Mouse (Mus musculus): ENCODE results near the gene Golph3. TPM values are rescaled to one million over a fixed set of nuclear protein-coding genes. Genes with fewer than 3 reads are reported as not detected.

The Golph3 gene
- polyA plus RNA-seq, 1 experiment from 2014 or later = 111 TPM

GRCm38 (mm10) chr15:12355261-12355660 lies 34.0 kb downstream of the Golph3 start:
- H3K4me1 ChIP-seq (ENCODE audit: control insufficient read depth, insufficient read depth, low read length) = no peaks in the 10 kb centered on the region
- ATAC-seq (ENCODE audit: insufficient number of reproducible peaks, low FRiP score, low TSS enrichment, low read depth) = no peak
- WGBS = 93% methylated on average over 6 of the region's 6 CpGs
- no peak overlapping the region for H3K27ac ChIP-seq (replicated peaks; ENCODE audit: low read depth, low read length)
- H3K9ac ChIP-seq (ENCODE audit: low read length) = no peak overlapping the region
- H3K4me3 ChIP-seq (ENCODE audit: low read depth, low read length) = no peak overlapping the region
- no peaks in the 10 kb centered on the region for H3K27me3 ChIP-seq (ENCODE audit: control insufficient read depth, insufficient read depth, low read length)
- 0 out of 2 replicates have a peak, but pooled peaks cover 2% of the 10 kb centered on the region for H3K36me3 ChIP-seq (ENCODE audit: control insufficient read depth, insufficient read depth, low read length)
- no peaks in the 10 kb centered on the region for H3K9me3 ChIP-seq (ENCODE audit: control insufficient read depth, low read length)
- no peak overlapping the region for H3K4me2 ChIP-seq (ENCODE audit: low read depth, severe bottlenecking)
- no peak for DNase-seq (ENCODE audit: low spot score)

GRCm38 (mm10) chr15:12355907-12356306 lies 34.7 kb downstream of the Golph3 start:
- ATAC-seq (ENCODE audit: insufficient number of reproducible peaks, low FRiP score, low TSS enrichment, low read depth) (no peak), DNase-seq (ENCODE audit: low spot score) (no peak)
- WGBS = 86% methylated on average over 7 of the region's 7 CpGs
- 0 out of 2 replicates have a peak, but pooled peaks cover 2% of the 10 kb centered on the region for H3K36me3 ChIP-seq (ENCODE audit: control insufficient read depth, insufficient read depth, low read length)
- H3K9ac ChIP-seq (ENCODE audit: low read length) = no peak overlapping the region
- no peaks in the 10 kb centered on the region for H3K4me1 ChIP-seq (ENCODE audit: control insufficient read depth, insufficient read depth, low read length)
- H3K27me3 ChIP-seq (ENCODE audit: control insufficient read depth, insufficient read depth, low read length) = no peaks in the 10 kb centered on the region
- no peak overlapping the region for H3K4me3 ChIP-seq (ENCODE audit: low read depth, low read length)
- H3K4me2 ChIP-seq (ENCODE audit: low read depth, severe bottlenecking) = no peak overlapping the region
- no peaks in the 10 kb centered on the region for H3K9me3 ChIP-seq (ENCODE audit: control insufficient read depth, low read length)
- no peak overlapping the region for H3K27ac ChIP-seq (replicated peaks; ENCODE audit: low read depth, low read length)

- no peak overlapping the region for H3K4me3 ChIP-seq (ENCODE audit: low read depth, low read length)
- no peak for DNase-seq (ENCODE audit: low spot score)
- H3K36me3 ChIP-seq (ENCODE audit: control insufficient read depth, insufficient read depth, low read length) = 0 out of 2 replicates have a peak, but pooled peaks cover 2% of the 10 kb centered on the region
- no peak overlapping the region for H3K27ac ChIP-seq (replicated peaks; ENCODE audit: low read depth, low read length)
- no peak overlapping the region for H3K9ac ChIP-seq (ENCODE audit: low read length)
- H3K4me2 ChIP-seq (ENCODE audit: low read depth, severe bottlenecking) = no peak overlapping the region
- ATAC-seq (ENCODE audit: insufficient number of reproducible peaks, low FRiP score, low TSS enrichment, low read depth) = no peak
- H3K9me3 ChIP-seq (ENCODE audit: control insufficient read depth, low read length) = no peaks in the 10 kb centered on the region
- H3K27me3 ChIP-seq (ENCODE audit: control insufficient read depth, insufficient read depth, low read length) = no peaks in the 10 kb centered on the region
- H3K4me1 ChIP-seq (ENCODE audit: control insufficient read depth, insufficient read depth, low read length) = no peaks in the 10 kb centered on the region
These were observed 36.2 kb downstream of the Golph3 start for GRCm38 (mm10) chr15:12357459-12357858.

GRCm38 (mm10) chr15:12358384-12358783 lies 37.1 kb downstream of the Golph3 start:
- 95% methylated on average over 5 of the region's 5 CpGs for WGBS
- Histone ChIP-seq H3K9me3 (ENCODE audit: control insufficient read depth, low read length) (no peaks in the 10 kb centered on the region), H3K4me3 (ENCODE audit: low read depth, low read length) (no peak overlapping the region), H3K27ac (replicated peaks; ENCODE audit: low read depth, low read length) (no peak overlapping the region), H3K4me1 (ENCODE audit: control insufficient read depth, insufficient read depth, low read length) (no peaks in the 10 kb centered on the region), H3K27me3 (ENCODE audit: control insufficient read depth, insufficient read depth, low read length) (no peaks in the 10 kb centered on the region), H3K4me2 (ENCODE audit: low read depth, severe bottlenecking) (no peak overlapping the region), H3K36me3 (ENCODE audit: control insufficient read depth, insufficient read depth, low read length) (no peaks in the 10 kb centered on the region), H3K9ac (ENCODE audit: low read length) (no peak overlapping the region)
- no peak for DNase-seq (ENCODE audit: low spot score)
- no peak for ATAC-seq (ENCODE audit: insufficient number of reproducible peaks, low FRiP score, low TSS enrichment, low read depth)

- no peak for ATAC-seq (ENCODE audit: insufficient number of reproducible peaks, low FRiP score, low TSS enrichment, low read depth)
- DNase-seq (ENCODE audit: low spot score) = no peak
- Histone ChIP-seq H3K27ac (replicated peaks; ENCODE audit: low read depth, low read length) (no peak overlapping the region), H3K9ac (ENCODE audit: low read length) (no peak overlapping the region), H3K4me3 (ENCODE audit: low read depth, low read length) (no peak overlapping the region), H3K27me3 (ENCODE audit: control insufficient read depth, insufficient read depth, low read length) (no peaks in the 10 kb centered on the region), H3K4me2 (ENCODE audit: low read depth, severe bottlenecking) (no peak overlapping the region), H3K4me1 (ENCODE audit: control insufficient read depth, insufficient read depth, low read length) (no peaks in the 10 kb centered on the region), H3K9me3 (ENCODE audit: control insufficient read depth, low read length) (no peaks in the 10 kb centered on the region), H3K36me3 (ENCODE audit: control insufficient read depth, insufficient read depth, low read length) (no peaks in the 10 kb centered on the region)
- WGBS = 70% methylated on average over 19 of the region's 19 CpGs
These were observed 39.4 kb downstream of the Golph3 start for GRCm38 (mm10) chr15:12360519-12361212.

GRCm38 (mm10) chr15:12362001-12362700 lies 40.9 kb downstream of the Golph3 start:
- H3K4me2 ChIP-seq (ENCODE audit: low read depth, severe bottlenecking) = no peak overlapping the region
- H3K27ac ChIP-seq (replicated peaks; ENCODE audit: low read depth, low read length) = no peak overlapping the region
- 91% methylated on average over 14 of the region's 14 CpGs for whole genome bisulfite sequencing
- no peaks in the 10 kb centered on the region for H3K4me1 ChIP-seq (ENCODE audit: control insufficient read depth, insufficient read depth, low read length)
- H3K4me3 ChIP-seq (ENCODE audit: low read depth, low read length) = no peak overlapping the region
- DNase-seq (ENCODE audit: low spot score) (no peak), ATAC-seq (ENCODE audit: insufficient number of reproducible peaks, low FRiP score, low TSS enrichment, low read depth) (no peak)
- H3K36me3 ChIP-seq (ENCODE audit: control insufficient read depth, insufficient read depth, low read length) = no peaks in the 10 kb centered on the region
- no peaks in the 10 kb centered on the region for H3K27me3 ChIP-seq (ENCODE audit: control insufficient read depth, insufficient read depth, low read length)
- H3K9me3 ChIP-seq (ENCODE audit: control insufficient read depth, low read length) = no peaks in the 10 kb centered on the region
- H3K9ac ChIP-seq (ENCODE audit: low read length) = no peak overlapping the region

GRCm38 (mm10) chr15:12362701-12363040 lies 41.4 kb downstream of the Golph3 start:
- H3K4me3 ChIP-seq (ENCODE audit: low read depth, low read length) = no peak overlapping the region
- H3K27me3 ChIP-seq (ENCODE audit: control insufficient read depth, insufficient read depth, low read length) = no peaks in the 10 kb centered on the region
- no peaks in the 10 kb centered on the region for H3K9me3 ChIP-seq (ENCODE audit: control insufficient read depth, low read length)
- H3K4me1 ChIP-seq (ENCODE audit: control insufficient read depth, insufficient read depth, low read length) = no peaks in the 10 kb centered on the region
- ATAC-seq (ENCODE audit: insufficient number of reproducible peaks, low FRiP score, low TSS enrichment, low read depth) (no peak), DNase-seq (ENCODE audit: low spot score) (no peak)
- WGBS = 89% methylated on average over 6 of the region's 6 CpGs
- no peak overlapping the region for H3K9ac ChIP-seq (ENCODE audit: low read length)
- H3K36me3 ChIP-seq (ENCODE audit: control insufficient read depth, insufficient read depth, low read length) = no peaks in the 10 kb centered on the region
- no peak overlapping the region for H3K27ac ChIP-seq (replicated peaks; ENCODE audit: low read depth, low read length)
- no peak overlapping the region for H3K4me2 ChIP-seq (ENCODE audit: low read depth, severe bottlenecking)

GRCm38 (mm10) chr15:12364096-12364495 lies 42.8 kb downstream of the Golph3 start:
- no peaks in the 10 kb centered on the region for H3K4me1 ChIP-seq (ENCODE audit: control insufficient read depth, insufficient read depth, low read length)
- no peak for DNase-seq (ENCODE audit: low spot score)
- no peak overlapping the region for H3K9ac ChIP-seq (ENCODE audit: low read length)
- H3K27ac ChIP-seq (replicated peaks; ENCODE audit: low read depth, low read length) = no peak overlapping the region
- WGBS = 88% methylated on average over 4 of the region's 4 CpGs
- no peaks in the 10 kb centered on the region for H3K36me3 ChIP-seq (ENCODE audit: control insufficient read depth, insufficient read depth, low read length)
- no peak overlapping the region for H3K4me3 ChIP-seq (ENCODE audit: low read depth, low read length)
- no peaks in the 10 kb centered on the region for H3K27me3 ChIP-seq (ENCODE audit: control insufficient read depth, insufficient read depth, low read length)
- ATAC-seq (ENCODE audit: insufficient number of reproducible peaks, low FRiP score, low TSS enrichment, low read depth) = no peak
- no peaks in the 10 kb centered on the region for H3K9me3 ChIP-seq (ENCODE audit: control insufficient read depth, low read length)
- no peak overlapping the region for H3K4me2 ChIP-seq (ENCODE audit: low read depth, severe bottlenecking)
